Mouse (Mus musculus) thymus, postnatal 36 days (tissue): ENCODE measurements around the gene Haus6.
A peak's percentile ranks its signal among the peaks of the same experiment; 100 is the strongest.
"Not testable (repeated sequence)": the region's sequence is repeated elsewhere in the genome, so short reads cannot be mapped to it uniquely, and the experiment has no call there.

Experiments used
- DNase-seq, 2 experiments: peaks; one replicate each; pipeline ENCODE4 v3.0.0; 2022; ENCODE audit warnings: mixed read lengths in 2 of 2

The Haus6 gene

DNA sequence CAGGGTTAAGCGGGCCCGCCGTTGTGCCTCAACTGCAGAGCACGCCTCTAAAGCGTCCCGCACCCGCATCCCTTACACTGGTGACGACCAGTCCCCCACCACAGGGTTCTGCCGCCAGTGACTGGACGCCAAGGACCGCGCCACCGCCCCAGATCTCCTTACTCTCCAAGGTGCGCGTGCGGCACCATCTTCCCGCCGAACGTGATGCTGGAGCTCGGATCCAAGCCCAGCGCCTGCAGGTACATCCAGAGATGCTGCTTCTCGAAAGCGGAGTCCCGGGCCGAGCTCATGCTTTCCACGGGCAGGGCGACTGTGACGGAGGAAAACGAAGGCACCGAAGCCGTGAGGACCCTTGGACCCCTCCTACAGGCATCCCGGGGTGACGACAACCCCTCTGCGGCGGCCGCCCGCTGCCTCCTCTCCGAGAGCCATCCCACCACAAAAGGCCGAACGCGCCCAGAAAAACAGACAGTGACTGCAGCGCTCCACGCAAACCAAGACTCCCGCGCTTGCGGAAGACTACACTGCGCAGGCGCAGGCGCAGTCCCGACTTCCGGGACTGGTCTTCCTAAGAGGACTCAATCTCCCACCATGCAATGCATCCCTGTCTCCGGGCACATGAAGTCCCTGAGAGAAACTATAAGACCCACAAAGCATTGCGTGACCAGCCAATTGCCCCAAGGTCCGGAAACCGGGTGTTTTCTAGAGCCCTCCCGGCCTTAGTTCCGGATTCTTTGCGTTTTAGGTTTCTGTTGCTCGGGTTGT, at the start of gene Haus6:
Haus6 (minus strand) TSS at position 532 of the 765 bp plus-strand sequence.
- peak; percentile 86 to 93 for DNase-seq

DNA sequence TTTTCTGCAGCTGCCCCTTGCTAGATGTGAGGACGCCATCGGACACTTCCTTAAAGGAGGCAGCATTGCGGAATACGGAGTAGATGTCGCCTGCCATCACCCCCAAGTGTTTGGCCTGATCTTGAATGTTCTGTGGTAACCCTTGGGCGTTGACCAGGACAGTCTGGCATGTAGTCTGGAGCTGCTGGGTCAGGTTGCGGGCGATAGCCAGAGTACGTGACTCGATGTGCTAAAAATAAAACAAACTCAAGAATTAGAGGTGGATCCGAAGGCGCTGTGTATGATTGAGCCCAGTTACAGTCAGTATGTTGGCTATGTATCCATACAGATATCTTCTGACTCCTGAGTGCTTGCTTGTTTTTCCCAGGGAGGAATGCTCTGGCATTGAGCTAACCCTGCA, 45.3 kb upstream of the Haus6 start:
- no peak for DNase-seq

DNA sequence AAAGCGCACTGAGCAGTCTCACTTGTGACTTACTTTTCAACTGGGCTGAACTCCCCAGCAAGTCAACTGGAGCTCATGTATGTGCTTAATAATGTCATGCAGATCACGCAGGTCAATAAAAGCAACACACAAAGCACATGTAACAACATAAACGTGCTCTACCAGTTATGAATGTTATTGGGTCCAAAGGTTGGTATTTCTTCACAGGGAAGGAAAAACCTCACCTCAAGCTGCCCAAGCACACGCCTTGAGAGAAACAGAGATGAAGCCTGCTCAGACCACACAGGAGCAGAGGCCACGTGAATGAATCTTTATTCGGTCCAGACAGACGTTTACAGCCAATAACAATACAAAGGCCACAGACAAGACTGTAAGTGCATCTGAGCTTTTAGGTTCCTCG, 44.6 kb upstream of the Haus6 start:
- DNase-seq, result not testable (repeated sequence)

DNA sequence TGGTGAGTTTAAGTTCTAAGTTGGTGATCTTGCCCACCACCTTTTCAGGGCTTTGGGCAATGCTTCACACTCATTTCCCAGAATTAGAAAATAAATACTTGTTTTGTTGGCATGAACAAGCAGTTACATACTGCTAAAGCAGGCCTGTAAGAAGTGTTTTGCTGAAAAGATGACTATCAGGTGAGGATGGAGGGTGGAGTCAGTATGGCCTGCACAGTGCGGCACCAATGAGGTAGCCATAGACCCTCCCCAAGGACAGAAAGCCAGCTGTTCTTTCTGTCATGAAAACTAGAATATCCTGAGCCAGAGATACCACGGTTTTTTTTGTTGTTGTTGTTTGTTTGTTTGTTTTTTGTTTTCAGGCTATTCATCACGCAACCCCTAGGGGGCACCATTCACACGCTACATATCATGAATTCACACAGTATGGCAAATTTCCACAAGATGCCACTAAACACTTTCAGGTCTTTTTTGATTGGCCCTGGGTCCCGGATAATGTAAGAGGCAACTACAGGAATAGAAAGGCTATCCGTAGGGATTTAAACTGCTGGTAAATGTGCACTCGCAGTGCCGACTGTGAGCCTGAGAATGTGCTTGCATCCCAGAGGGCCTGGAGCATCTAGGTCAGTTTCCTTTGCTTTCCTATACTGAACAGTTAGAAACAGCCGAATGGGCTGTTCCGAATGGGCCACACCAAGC, 40.0 kb upstream of the Haus6 start:
- peak in 1 of 2 experiments; percentile 12 for DNase-seq

DNA sequence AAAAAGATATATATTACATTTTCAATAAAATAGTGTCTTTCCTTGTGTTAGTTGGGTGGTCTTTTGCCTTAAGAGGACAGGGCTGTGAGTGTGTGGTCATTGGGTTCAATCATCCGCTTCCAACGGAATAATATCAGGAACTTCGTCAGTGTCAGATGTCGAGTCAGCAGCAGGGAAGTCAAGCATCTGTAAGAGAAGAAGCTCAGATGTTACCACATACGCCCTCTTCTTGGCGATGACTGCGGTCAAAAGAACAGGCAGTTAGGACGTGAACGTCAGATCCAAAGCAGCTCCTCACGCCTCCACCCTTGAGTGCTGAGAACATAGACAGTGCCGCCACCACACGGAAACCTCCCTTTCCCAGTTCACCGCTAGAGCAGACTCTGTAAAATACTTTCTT, 36.5 kb upstream of the Haus6 start:
- DNase-seq, result not testable (repeated sequence)

DNA sequence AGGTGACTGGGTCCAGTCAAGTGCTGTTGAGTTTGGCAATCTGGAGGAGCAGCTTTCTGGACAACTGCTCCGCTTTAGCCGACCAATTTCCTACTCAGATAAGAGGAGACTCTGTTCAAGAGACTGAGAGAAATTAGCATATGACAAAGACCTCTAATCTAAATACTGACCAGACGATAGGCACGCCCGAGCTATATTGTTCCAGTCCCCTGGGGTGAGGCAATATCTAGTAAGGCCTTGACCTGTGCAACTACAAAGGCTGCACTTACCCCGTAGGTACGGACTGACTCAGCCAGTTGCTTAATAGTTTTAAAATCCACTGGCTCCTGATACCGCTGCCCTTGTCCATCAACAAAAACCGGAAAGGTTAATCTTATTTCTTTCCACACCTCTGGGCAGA, 25.7 kb upstream of the Haus6 start:
- not testable (repeated sequence) for DNase-seq

DNA sequence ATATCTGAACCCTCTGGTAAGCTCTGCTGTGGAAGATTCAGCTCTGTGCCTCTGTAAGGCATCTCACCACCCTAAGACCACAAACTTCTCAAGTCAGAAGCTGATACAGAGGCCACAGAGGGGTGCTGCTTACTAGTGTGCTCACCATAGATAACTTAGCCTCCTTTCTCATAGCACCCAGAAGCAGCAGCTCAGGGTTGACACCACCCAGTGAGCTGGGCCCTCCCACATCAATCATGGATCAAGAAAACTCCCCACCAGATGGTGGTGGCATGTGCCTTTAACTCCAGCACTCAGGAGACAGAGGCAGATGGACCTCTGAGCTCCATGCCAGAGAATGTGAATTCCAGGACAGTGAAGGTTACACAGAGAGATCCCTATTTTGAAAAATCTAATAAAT, 23.0 kb upstream of the Haus6 start:
- not testable (repeated sequence) for DNase-seq

DNA sequence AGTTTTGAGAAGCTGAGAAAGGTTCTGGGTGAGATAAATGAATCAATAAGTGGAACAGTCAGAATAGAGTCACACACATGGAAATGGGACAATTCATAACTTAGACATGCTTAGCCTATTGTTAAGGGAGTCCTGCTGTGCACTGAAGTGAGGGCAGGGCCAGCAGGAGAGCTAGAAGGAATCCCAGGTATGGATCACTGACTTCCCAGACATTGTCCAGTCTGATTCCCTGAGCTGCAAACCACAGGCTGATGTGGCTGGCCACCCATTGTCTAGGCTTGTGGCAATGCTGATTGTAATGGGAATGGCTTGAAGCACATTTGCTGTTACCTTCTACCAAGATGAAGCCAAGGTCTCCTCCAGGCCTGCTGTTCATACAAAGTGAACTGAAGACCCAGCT, 22.5 kb upstream of the Haus6 start:
- not testable (repeated sequence) for DNase-seq

DNA sequence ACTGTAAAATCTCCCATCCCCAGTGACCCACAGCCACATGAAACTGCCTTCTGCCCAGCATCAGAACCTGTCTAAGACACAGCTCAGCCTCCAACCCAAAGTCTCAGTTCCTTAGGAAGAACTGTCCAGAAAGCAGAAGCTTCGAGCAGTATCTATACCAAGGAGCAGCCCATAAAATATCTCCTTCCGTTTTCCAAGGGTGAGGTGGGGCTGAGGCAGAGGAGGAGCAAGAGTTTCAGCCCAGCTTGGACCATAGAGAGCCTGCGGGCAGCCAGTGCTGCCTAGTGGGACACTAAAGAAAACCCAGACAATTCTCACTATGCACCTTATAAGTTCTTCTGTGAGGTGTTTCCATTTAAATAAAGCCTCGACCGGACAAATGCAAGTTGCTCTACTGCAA, 20.7 kb upstream of the Haus6 start:
- not testable (repeated sequence) for DNase-seq

DNA sequence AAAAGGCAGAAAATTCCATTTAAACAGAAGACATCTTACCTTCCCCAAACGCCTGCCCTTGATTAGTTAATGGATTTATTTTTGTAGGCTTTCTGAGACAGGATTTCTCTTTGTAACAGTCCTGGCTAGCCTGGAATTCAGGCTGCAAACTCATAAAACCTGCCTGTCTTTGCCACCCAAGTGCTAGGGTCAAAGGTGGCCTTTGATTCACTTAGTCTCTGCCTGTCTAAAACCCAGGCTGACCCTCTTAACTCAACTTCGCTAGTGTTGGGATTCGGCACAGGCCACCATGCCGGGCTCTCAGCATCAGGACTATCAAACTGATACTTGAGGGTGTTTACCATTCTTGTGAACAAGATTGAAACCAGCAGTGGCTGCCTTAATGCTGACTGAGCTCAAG, 20.0 kb upstream of the Haus6 start:
- DNase-seq, result no peak

DNA sequence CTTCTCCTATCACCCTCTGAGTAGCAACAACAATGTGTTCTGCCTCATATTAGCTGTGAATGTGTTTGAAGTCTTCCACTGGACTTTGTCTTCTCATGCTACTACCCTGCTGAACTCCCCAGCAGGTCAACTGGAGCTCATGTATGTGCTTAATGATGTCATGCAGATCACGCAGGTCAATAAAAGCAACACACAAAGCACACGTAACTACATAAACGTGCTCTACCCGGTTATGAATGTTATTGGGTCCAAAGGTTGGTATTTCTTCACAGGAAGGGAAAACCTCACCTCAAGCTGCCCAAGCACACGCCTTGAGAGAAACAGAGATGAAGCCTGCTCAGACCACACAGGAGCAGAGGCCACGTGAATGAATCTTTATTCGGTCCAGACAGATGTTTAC, 14.6 kb upstream of the Haus6 start:
- DNase-seq, result not testable (repeated sequence)

DNA sequence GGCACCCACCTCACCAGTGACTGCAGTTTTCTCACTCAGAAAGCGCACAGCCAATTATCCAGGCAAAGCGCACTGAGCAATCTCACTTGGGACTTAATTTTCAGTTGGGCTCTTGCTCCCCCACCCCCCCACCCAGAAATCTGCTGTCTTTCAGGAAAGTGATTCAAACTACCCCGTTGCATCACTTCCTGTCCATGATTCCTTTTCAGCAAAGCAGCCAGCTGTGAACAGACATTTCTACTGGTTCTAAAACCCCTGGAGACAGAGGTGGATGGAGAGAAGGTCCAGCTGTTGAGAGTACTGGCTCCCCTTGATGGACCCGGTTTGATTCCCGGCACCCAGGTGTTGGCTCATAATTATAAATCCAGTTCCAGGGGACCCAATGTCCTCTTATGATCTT, 13.6 kb upstream of the Haus6 start:
- DNase-seq, result no peak

DNA sequence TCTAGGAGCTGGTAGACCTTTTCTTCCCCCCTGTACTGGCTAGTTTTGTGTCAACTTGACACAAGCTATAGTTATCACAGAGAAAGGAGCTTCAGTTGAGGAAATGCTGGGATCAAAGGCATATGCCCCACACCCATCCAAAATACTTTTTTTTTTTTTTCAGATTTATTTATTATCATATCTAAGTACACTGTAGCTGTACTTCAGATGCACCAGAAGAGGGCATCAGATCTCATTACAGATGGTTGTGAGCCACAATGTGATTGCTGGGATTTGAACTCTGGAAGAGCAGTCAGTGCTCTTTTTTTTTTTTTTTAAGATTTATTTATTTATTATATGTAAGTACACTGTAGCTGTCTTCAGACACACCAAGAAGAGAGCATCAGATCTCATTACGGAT, 10.7 kb upstream of the Haus6 start:
- DNase-seq, result not testable (repeated sequence)

DNA sequence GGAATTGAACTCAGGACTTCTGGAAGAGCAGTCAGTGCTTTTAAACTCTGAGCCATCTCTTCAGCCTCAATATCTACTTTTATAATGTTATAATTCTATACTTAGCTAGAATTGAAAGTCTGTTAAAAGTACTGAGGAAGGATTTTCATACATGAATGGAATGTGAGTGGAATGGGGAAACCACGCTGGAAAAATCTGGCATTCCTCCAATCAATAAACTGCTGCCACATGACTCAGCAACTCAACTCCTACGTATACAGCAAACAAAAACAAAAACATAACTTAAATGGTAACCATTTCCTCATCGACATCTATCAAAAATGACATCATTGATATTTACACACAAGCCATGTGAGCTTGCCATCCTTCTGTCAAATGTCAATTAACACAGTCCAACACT, 10.3 kb upstream of the Haus6 start:
- DNase-seq, result no peak

DNA sequence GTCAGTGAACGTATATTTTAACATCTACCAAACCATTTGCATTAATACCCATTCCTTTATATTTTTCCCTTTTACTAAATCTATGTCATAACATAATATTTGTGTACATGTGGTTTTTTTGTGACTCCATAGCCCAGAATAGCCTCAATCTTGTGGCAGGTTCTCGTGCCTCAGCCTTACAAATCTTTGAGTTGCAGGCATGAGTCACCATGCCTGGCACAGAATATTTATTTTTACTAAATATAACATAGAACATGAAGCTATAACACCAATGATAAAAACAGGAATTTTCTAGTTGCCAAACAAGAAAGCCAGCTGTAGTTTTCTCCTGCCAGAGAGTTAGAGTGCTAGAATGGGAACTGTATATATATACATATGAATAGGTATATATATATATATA, 8.7 kb upstream of the Haus6 start:
- DNase-seq, result no peak

DNA sequence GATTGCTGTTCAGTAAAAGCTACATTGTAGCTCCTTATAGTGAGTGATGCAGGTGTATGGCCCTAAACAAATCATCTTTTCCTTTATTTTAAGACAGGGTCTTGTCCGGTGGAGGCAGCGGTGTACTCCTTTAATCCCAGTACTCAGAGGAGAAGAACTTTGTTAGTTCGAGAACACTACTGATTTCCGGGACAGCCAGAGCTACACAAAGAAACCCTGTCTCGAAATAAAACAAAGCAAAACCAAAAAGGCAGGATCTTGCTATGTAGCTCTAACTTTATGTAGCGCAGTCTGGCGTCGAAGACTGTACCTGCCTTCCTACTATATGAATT, 400 bp upstream of the Haus6 start:
- DNase-seq, result no peak

DNA sequence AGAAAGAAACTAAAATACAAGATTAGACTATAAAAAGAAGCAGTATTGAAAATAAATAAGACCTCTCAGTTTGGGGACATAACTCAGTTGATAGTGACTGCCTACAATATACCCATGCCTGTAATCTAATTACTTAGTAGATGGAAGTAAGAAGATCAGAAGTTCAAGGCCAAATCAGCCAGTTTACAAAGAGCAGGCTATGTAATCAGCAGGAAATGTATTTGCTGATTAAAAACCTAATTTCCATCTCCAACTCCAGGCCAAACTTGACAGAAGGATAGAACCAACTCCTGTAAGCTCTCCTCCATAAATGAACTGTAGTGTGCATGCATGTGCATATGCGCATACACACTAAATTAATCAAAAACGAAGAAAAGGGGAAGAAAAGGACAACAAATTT, 20.6 kb downstream of the Haus6 start:
- DNase-seq, result no peak

DNA sequence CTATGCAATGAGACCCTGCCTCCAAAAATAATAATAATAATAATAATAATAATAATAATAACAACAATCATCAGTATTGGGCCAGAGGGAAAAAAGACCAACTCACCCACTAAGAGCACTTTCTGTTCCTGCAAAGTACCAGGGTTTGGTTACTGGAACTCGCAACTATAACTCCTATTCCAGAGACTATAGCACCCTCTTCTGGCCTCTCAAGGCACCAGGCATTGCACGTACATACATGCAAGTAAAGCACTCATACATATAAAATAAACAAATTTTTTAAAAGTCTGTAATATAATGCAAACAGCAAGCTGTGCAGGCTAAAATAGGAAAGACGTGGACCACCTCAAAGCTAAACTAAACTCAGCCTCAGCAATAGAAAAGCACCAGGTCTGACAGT, 23.6 kb downstream of the Haus6 start:
- peak in 1 of 2 experiments; percentile 9 for DNase-seq

DNA sequence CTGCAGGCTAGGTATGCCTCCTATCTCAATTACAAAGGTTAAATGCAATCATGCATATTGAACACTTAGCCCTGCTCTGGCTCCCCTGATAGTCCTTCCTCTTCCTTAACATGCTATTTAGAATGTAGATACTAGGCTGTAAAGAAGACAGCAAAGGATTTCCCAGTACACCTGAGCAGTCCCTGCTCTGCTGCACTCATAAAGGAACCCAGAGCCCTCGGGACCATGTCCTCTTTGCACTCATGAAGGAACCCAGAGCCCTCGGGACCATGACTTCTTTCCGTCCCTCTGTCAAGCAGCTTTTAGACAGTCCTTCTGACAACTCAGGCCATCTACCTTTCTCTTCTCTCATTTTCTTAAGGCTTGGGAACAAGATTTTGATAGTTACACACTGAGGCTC, 31.3 kb downstream of the Haus6 start:
- no peak for DNase-seq

DNA sequence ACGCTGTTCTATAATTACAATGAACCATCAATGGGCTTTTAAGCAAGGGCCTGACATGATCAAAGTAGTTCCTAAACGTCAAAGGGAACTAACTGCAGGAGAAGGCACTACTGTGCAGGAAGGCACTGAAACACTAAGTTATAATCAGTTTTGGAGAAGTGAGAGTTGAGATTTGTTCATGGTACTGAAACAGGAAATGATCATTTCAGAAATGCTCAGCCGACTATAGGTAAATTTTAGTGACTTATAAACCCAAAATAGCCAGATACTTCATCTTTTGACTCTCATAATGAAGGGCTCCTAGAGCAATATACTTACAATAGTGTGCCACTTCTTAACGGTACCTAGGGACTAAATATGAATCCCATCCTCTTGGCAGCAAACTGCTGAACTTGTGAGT, 31.8 kb downstream of the Haus6 start:
- no peak for DNase-seq

DNA sequence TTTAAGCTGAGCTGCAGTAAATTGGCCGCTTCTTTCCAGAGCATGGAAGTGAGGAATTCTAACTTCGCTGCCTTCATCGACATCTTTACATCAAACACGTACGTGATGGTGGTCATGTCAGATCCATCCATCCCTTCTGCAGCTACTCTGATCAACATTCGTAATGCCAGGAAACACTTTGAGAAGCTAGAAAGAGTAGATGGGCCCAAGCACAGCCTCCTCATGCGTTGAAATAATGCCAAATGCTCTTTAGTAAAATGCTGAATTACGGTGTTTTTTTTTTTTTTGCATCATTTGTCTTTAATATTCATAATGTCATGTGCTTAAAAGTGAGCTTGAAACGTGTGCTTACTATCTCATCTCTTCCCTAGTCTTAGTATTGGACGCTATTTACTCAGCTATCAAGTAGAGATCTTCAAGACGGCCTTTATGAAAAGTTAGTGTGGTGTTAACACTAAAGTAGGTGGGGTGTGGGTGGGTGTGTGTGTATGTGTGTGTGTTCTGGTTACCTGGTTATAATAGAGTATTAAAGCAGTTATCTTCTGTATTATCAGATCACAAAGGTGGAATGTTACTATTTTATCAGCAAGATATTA, 35.1 kb downstream of the Haus6 start:
- DNase-seq, result no peak

DNA sequence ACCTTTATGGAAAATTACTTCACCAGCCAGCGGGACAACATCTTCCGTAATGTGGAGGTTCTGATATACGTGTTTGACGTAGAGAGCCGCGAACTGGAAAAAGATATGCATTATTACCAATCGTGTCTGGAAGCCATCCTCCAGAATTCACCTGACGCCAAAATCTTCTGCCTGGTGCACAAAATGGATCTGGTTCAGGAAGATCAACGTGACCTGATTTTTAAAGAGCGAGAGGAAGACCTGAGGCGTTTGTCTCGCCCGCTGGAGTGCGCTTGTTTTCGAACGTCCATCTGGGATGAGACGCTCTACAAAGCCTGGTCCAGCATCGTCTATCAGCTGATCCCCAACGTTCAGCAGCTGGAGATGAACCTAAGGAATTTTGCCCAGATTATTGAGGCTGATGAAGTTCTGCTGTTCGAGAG, 35.7 kb downstream of the Haus6 start:
- DNase-seq, result no peak

DNA sequence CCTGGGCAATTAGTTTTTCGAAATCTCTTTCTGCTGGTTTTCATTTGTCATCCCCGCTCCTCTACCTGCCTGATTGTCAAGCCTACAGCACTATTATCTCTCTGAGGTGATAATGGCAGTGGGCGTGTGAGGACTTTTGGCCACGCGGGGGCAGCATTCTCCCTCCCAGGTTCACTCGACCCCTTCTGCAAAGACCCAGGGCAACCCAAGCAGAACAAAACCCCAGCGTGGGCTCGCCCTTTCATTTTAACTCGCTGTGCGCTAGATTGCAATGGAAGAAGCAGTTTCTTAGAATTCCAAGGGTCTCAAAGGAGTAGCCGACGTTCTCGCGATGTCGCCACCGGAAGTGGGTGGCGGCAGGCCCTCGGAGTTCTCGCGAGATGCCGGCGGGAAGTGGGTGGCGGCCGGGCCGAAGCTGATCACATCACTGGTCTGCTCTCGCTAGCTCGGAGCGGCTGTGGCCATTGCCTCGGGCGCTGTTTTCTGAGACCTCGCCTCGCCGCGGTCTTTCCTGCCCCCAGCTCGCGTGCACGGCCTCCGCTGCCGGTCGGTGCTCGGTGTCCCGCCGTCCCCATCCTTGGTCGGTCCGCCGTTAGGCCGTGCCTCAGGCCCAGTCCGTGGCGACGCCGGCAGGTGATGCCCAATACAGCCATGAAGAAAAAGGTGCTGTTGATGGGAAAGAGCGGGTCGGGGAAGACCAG, 36.4 kb downstream of the Haus6 start, which contains the start of gene Rraga:
Rraga (plus strand) TSS at position 386 of the 701 bp plus-strand sequence.
- DNase-seq, result peak; percentile 94 to 95

DNA sequence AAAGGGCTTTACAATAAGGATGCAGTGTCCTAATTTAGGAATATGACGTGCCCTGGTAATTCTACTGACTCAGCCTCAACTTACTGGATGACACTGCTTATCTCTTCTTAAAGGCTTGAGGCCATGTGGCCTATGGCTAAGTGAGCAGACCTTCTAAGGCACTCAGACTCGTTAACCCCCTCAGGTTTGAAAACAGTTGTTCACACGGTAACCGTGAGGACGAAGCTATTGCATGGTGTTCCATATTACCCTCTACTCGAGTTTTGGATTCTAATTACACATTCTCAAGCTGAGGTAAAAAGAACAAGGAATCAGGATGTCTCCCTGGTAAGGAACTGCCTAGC, 36.9 kb downstream of the Haus6 start:
- DNase-seq, result no peak
